Mouse (Mus musculus) heart, embryonic 12.5 days (tissue): ENCODE data around the gene Mef2a. TPM values are rescaled to one million over a fixed set of nuclear protein-coding genes. Genes with fewer than 3 reads are reported as not detected.

Source experiments
- ATAC-seq: fragments of 200-750 bp; cut with Nextera tagmentation; 2 replicates; pipeline ENCODE4 v1.8.0; 2017; ENCODE audit warnings: moderate TSS enrichment, moderate library complexity; ENCODE audit not compliant: insufficient number of reproducible peaks, low FRiP score
- H3K27ac ChIP-seq: fragments of 300-500 bp; sonication (generic); 2 replicates; pipeline ENCODE4 v1.5.1; 2016; ENCODE audit warnings: mild to moderate bottlenecking, moderate library complexity; ENCODE audit not compliant: poor library complexity, severe bottlenecking
- H3K27me3 ChIP-seq: fragments of 300-500 bp; sonication (generic); replicated peaks from 2 replicates; pipeline ENCODE4 v1.6.1; 2016; ENCODE audit warnings: mild to moderate bottlenecking, moderate library complexity
- H3K36me3 ChIP-seq: fragments of 300-500 bp; sonication (generic); 2 replicates; pipeline ENCODE4 v1.6.1; 2016; ENCODE audit warnings: mild to moderate bottlenecking, moderate library complexity
- H3K4me1 ChIP-seq: fragments of 300-500 bp; sonication (generic); replicated peaks from 2 replicates; pipeline ENCODE4 v1.6.1; 2016; ENCODE audit warnings: mild to moderate bottlenecking
- H3K4me2 ChIP-seq: fragments of 300-500 bp; sonication (generic); 2 replicates; pipeline ENCODE4 v1.6.1; 2016; ENCODE audit warnings: mild to moderate bottlenecking, moderate library complexity
- H3K4me3 ChIP-seq: fragments of 300-500 bp; sonication (generic); 2 replicates; pipeline ENCODE4 v1.5.1; 2016; ENCODE audit warnings: mild to moderate bottlenecking
- H3K9ac ChIP-seq: fragments of 300-500 bp; sonication (generic); 2 replicates; pipeline ENCODE4 v1.6.1; 2016; ENCODE audit warnings: mild to moderate bottlenecking, moderate library complexity
- H3K9me3 ChIP-seq: fragments of 300-500 bp; sonication (generic); replicated peaks from 2 replicates; pipeline ENCODE4 v1.6.1; 2016; ENCODE audit warnings: mild to moderate bottlenecking, moderate library complexity
- WGBS: fragments of 180-500 bp; shearing (Covaris S2); methylation state at CpG from one replicate; pipeline ENCODE4 v1.1.7; 2016; 5-methylcytosine and 5-hydroxymethylcytosine counted together
- polyA plus RNA-seq: library from polyadenylated mRNA; unstranded; fragments of >200 nt; fragmentation: Nextera tagmentation; extraction: Ambion mirVana; gene quantifications from 2 replicates; pipeline ENCODE4 v1.2.1, GENCODE M21; 2016

The Mef2a gene
- polyA plus RNA-seq, 1 experiment from 2014 or later: 93.6 TPM

GRCm38 (mm10) chr7:67228390-67228789 is 144.3 kb downstream of the Mef2a start:
- Histone ChIP-seq H3K36me3 (peaks cover 28% of the 10 kb centered on the region), H3K4me3 (no peak overlapping the region), H3K9me3 (no peaks in the 10 kb centered on the region), H3K4me2 (no peak overlapping the region), H3K27me3 (no peaks in the 10 kb centered on the region), H3K4me1 (peaks cover 33% of the 10 kb centered on the region), H3K27ac (no peak overlapping the region), H3K9ac (no peak overlapping the region)
- ATAC-seq: no peak
- WGBS: 75% methylated on average over 3 of the region's 3 CpGs

GRCm38 (mm10) chr7:67227538-67227937 is 145.1 kb downstream of the Mef2a start:
- WGBS: 63% methylated on average over 1 of the region's 1 CpGs
- H3K36me3 ChIP-seq: peaks cover 27% of the 10 kb centered on the region
- no peak overlapping the region for H3K4me3 ChIP-seq
- H3K9ac ChIP-seq: no peak overlapping the region
- no peak for ATAC-seq
- H3K4me2 ChIP-seq: no peak overlapping the region
- H3K27me3 ChIP-seq: no peaks in the 10 kb centered on the region
- no peaks in the 10 kb centered on the region for H3K9me3 ChIP-seq
- H3K4me1 ChIP-seq: peaks cover 39% of the 10 kb centered on the region
- no peak overlapping the region for H3K27ac ChIP-seq

- 90% methylated on average over 15 of the region's 15 CpGs for WGBS
- Histone ChIP-seq H3K27me3 (no peaks in the 10 kb centered on the region), H3K4me1 (peaks cover 36% of the 10 kb centered on the region), H3K9ac (no peak overlapping the region), H3K4me2 (no peak overlapping the region), H3K36me3 (peaks cover 18% of the 10 kb centered on the region), H3K9me3 (no peaks in the 10 kb centered on the region), H3K4me3 (no peak overlapping the region), H3K27ac (no peak overlapping the region)
- ATAC-seq: no peak
These were observed 146.6 kb downstream of the Mef2a start for GRCm38 (mm10) chr7:67225943-67226625.

GRCm38 (mm10) chr7:67222220-67222862 is 150.3 kb downstream of the Mef2a start, which contains the start of gene Lysmd4:
Gene Lysmd4, plus strand, starts transcription at chr7:67222544.
- peak within 1 kb of the TSS; percentile 76 for H3K4me2 ChIP-seq
- peak within 1 kb of the TSS; percentile 65 for H3K4me3 ChIP-seq
- H3K27me3 ChIP-seq: no peaks in the 10 kb centered on the region
- no peak within 1 kb of the TSS for H3K27ac ChIP-seq
- H3K9me3 ChIP-seq: no peaks in the 10 kb centered on the region
- peak within 1 kb of the TSS; percentile 80 for H3K9ac ChIP-seq
- 5% methylated on average over 31 of the region's 31 CpGs for WGBS
- peaks cover 15% of the 10 kb centered on the region for H3K4me1 ChIP-seq
- peak; percentile 98 for ATAC-seq
- peaks cover 18% of the 10 kb centered on the region for H3K36me3 ChIP-seq

- Histone ChIP-seq H3K4me3 (no peak overlapping the region), H3K4me1 (peaks cover 18% of the 10 kb centered on the region), H3K9me3 (no peaks in the 10 kb centered on the region), H3K9ac (no peak overlapping the region), H3K27me3 (no peaks in the 10 kb centered on the region), H3K36me3 (no peaks in the 10 kb centered on the region), H3K4me2 (no peak overlapping the region), H3K27ac (no peak overlapping the region)
- 73% methylated on average over 3 of the region's 3 CpGs for WGBS
- no peak for ATAC-seq
These were observed 155.6 kb downstream of the Mef2a start for GRCm38 (mm10) chr7:67217025-67217424.

GRCm38 (mm10) chr7:67216351-67216750 is 156.3 kb downstream of the Mef2a start:
- Histone ChIP-seq H3K27ac (no peak overlapping the region), H3K36me3 (no peaks in the 10 kb centered on the region), H3K9ac (no peak overlapping the region), H3K4me2 (no peak overlapping the region), H3K9me3 (no peaks in the 10 kb centered on the region), H3K27me3 (no peaks in the 10 kb centered on the region), H3K4me1 (peaks cover 19% of the 10 kb centered on the region), H3K4me3 (no peak overlapping the region)
- ATAC-seq: peak; percentile 40; the same call in 1 of the 2 replicates
- WGBS: 40% methylated on average over 6 of the region's 6 CpGs

- Histone ChIP-seq H3K27me3 (no peaks in the 10 kb centered on the region), H3K9ac (no peak overlapping the region), H3K4me3 (no peak overlapping the region), H3K9me3 (no peaks in the 10 kb centered on the region), H3K4me2 (no peak overlapping the region), H3K36me3 (no peaks in the 10 kb centered on the region), H3K4me1 (peaks cover 37% of the 10 kb centered on the region), H3K27ac (no peak overlapping the region)
- ATAC-seq: no peak
- WGBS: 78% methylated on average over 1 of the region's 1 CpGs
These were observed 159.1 kb downstream of the Mef2a start for GRCm38 (mm10) chr7:67213589-67213988.

- H3K4me2 ChIP-seq: no peak overlapping the region
- no peak overlapping the region for H3K9ac ChIP-seq
- no peak overlapping the region for H3K4me3 ChIP-seq
- no peaks in the 10 kb centered on the region for H3K9me3 ChIP-seq
- 71% methylated on average over 4 of the region's 4 CpGs for WGBS
- no peak overlapping the region for H3K27ac ChIP-seq
- H3K36me3 ChIP-seq: no peaks in the 10 kb centered on the region
- H3K27me3 ChIP-seq: no peaks in the 10 kb centered on the region
- peaks cover 39% of the 10 kb centered on the region for H3K4me1 ChIP-seq
- ATAC-seq: no peak
These were observed 160.7 kb downstream of the Mef2a start for GRCm38 (mm10) chr7:67211971-67212370.

- ATAC-seq: no peak
- Histone ChIP-seq H3K4me1 (peaks cover 33% of the 10 kb centered on the region), H3K27ac (peak overlapping the region; percentile 50), H3K4me3 (no peak overlapping the region), H3K9me3 (no peaks in the 10 kb centered on the region), H3K4me2 (no peak overlapping the region), H3K9ac (no peak overlapping the region), H3K36me3 (no peaks in the 10 kb centered on the region), H3K27me3 (no peaks in the 10 kb centered on the region)
- WGBS: 51% methylated on average over 6 of the region's 6 CpGs
These were observed 161.3 kb downstream of the Mef2a start for GRCm38 (mm10) chr7:67211341-67211740.

- no peaks in the 10 kb centered on the region for H3K27me3 ChIP-seq
- ATAC-seq: peak; percentile 87
- peak overlapping the region; percentile 50 for H3K27ac ChIP-seq
- H3K4me3 ChIP-seq: no peak overlapping the region
- H3K4me2 ChIP-seq: no peak overlapping the region
- 21% methylated on average over 6 of the region's 6 CpGs for WGBS
- no peak overlapping the region for H3K9ac ChIP-seq
- H3K36me3 ChIP-seq: no peaks in the 10 kb centered on the region
- no peaks in the 10 kb centered on the region for H3K9me3 ChIP-seq
- peaks cover 26% of the 10 kb centered on the region for H3K4me1 ChIP-seq
These were observed 162.4 kb downstream of the Mef2a start for GRCm38 (mm10) chr7:67210004-67210833.

- Histone ChIP-seq H3K9ac (no peak overlapping the region), H3K9me3 (no peaks in the 10 kb centered on the region), H3K36me3 (no peaks in the 10 kb centered on the region), H3K4me3 (no peak overlapping the region), H3K4me2 (no peak overlapping the region), H3K27ac (no peak overlapping the region), H3K27me3 (no peaks in the 10 kb centered on the region), H3K4me1 (peaks cover 26% of the 10 kb centered on the region)
- 83% methylated on average over 1 of the region's 1 CpGs for WGBS
- no peak for ATAC-seq
These were observed 164.3 kb downstream of the Mef2a start for GRCm38 (mm10) chr7:67208317-67208716.
